Mouse (Mus musculus): ENCODE measurements around the gene 4930469K13Rik.

Gene 4930469K13Rik

DNA sequence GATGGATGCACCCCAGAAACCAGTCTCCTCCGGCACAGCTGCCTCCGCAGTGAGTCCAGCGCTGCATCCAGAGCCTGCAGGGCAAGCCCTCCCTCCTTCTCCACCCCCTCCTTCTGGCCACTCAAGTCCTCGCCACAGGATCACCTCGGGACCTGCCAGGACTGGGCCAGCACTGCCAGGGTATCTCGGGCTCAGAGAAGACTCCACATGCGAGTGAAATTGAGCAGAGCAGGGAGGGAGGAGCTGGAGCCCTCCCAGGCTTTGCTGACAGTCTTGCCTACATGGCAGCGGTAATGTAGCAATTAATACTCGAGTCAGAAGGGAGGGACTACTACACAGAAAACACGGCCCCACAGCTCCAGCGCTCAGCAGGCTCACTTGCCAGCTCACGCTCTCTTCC lies 105.4 kb downstream of the 4930469K13Rik start, which contains the start of gene Kcnip1:
Kcnip1 (minus strand) TSS at position 215 of the 400 bp plus-strand sequence.
- DNase-seq (ENCODE audit: low spot score in 2 of 2): no peak

DNA sequence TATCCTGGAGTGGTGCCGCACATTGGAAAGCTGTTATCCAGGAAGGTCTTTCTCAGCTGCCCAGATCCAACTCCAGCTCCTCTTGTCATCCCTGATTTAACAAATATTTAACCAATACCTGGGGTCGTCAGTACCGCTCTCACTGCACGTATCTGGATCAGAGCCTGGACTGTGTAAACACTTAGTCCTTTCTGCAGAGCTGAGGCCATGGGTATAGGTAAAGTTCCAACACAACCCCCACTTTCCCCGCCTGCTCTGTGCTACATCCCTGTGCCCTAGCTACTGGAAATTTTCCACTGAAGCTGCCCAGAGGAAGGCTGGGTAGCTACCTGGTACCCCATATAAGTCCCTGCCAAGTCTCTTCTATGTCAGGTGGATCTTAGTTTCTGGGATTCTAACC lies 108.4 kb downstream of the 4930469K13Rik start:
- no peak for DNase-seq (ENCODE audit: low spot score in 2 of 2)

DNA sequence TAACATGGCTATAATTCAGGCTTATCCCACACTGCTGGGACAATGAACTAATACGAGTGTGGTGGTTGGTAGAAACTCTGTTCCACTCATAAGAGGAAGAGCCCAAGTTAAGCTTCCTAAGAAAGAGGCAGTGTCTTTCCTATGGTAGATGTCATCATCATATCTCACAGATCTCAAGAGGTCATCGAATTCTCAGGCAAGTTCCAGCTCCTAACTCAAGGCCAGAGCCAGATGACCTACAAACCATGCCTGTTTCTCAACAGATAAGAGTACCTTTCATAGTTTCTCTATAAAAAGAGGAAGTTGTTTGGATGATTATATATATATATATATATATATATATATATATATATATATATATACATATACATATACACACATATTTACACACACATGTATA lies 111.8 kb downstream of the 4930469K13Rik start:
- DNase-seq (ENCODE audit: low spot score in 2 of 2): no peak

DNA sequence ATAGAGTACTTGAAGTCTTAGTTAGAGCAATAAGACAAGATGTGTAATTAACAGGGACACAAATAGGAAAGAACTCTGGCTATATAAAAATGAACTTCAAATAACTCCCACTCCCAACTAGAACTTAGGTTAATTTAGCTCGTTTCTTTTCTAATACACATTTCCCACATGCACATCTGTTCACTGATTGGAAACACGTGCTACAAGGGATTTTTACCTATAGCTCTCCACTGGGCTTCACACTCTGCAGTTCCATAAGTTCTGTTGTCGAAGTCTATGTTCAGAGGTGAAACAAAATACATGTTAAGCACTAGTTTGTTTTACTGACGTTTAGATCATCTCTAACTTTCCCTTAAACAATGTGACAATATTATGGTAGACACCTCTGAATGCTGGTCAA lies 118.2 kb downstream of the 4930469K13Rik start:
- no peak for DNase-seq (ENCODE audit: low spot score in 2 of 2)

DNA sequence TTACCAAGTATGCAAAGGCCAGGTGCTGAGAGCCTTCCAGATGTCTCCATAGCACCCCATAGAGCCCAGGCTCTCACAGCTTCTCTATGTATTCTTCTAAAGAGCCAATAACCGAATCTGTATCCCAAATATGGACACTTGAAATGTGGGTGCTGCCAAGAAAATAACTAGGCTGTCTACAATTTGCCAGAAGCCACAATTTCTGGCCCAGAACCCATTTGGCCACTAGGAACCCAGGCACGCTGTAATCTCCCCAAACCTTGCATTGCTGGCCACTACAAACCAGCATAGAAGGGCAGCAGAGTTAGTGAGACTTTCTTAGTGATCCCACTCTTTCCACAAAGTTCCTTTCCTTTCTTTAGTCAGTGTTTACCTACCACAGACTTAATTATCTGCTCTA lies 123.2 kb downstream of the 4930469K13Rik start:
- peak in 1 of 2 experiments; percentile 6 for DNase-seq (ENCODE audit: low spot score in 2 of 2)

DNA sequence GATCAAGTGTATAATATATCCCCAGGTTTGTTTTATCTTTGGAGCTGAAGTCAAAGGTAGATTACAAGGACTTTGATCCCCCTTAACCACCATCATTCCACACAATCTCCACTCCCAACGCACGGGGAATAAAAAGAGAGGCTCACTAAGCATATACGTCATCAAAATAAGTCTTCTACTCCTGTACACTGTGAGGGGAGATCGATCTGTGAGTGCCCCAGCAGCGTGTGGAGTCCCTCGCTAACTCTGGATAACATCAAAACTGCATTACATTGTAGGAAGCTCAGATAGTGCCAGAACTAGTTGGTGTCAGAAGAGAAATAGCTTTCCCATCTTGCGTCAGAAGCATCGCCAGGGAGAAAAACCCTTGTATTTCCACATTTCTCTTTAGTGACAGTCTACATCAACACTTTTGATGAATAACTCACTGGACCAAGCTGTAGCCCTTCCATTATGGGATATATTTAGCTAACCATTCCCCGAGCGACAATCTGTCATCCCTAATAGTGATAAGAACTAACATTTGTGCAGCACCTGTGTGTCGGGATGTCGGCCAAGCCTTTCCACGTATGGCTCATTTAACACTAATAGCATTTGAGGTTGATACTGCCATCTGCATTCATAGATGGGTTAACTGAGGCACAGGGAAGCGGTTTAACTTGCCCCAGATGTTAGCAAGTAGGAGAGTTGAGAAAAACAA lies 123.9 kb downstream of the 4930469K13Rik start:
- no peak for DNase-seq (ENCODE audit: low spot score in 2 of 2)

DNA sequence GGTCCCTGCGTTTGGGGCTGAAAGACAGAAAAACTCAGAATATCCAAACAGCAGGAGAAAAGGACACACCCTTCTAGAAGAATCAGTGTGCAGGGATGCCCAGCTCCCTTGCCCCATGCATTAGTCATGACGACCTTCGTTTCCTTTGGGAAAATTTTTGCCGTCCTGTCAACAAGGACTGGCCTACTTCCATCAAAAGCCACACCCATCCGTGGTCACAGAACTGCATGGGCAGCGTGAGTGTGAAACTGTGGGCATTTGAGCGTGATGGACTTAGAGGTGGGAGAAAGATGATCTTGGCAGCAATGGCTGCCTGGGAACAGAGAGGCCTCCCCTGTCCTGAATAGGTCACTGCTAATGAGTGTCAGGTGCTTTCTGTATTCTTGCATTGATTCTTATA lies 126.2 kb downstream of the 4930469K13Rik start:
- DNase-seq (ENCODE audit: low spot score in 2 of 2): no peak

DNA sequence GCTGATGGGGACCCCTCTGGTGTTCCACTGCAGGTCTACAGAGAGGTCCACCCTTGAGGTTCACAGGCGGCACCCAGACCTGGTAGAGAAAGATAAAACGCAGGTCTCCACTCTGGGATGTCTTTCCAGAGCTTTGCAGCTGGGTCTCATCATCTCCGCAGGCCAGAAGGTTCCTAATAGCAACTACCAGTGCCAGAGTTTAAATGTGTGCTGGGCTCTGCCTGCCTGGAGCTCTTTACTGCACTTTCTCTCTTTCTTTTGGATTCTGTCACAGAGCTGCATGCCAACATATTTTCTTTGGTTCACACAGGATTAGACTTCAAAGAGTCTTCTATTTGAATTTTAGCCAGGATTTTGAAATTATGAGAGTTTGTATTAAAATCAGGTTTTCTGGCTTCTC lies 129.2 kb downstream of the 4930469K13Rik start:
- DNase-seq (ENCODE audit: low spot score in 2 of 2): no peak

DNA sequence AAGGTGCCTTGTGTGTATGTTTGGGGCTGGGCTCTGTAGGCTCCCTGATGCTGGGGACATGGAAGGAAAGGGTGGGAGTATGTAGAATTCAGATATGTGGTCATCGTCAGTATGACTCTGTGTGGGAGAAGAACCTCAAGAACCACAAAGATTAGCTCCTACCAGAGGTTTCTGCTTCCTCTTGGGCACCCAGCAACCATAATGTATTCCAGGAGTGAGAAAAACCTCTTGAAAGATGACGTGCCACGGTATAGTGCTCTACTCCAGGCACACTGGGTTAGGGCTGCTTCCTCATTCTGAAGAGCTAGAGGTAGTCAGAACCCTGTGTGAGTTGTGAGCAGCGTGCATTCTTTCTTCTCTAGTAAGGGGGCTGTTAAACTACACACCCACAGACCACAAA lies 130.6 kb downstream of the 4930469K13Rik start:
- no peak for DNase-seq (ENCODE audit: low spot score in 2 of 2)

DNA sequence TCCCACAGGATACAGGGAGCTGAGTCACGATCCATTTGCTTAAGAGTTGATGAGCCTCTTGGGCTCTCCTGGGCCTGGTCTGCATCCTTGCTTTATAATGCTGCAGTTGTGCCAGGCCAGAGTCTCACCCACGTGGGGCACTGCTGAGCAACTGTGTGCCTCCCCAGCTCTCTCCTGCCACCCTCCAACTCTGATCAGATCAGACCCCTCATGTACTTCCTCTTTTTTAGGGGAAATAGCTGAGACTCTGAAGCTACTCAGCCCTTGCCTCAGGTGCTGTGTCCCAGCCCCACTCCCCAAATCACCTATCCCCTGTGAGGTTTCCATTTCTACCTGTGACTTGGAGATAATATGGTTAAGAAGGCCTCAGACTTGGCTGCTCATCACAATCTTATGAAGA lies 133.0 kb downstream of the 4930469K13Rik start:
- DNase-seq (ENCODE audit: low spot score in 2 of 2): no peak

DNA sequence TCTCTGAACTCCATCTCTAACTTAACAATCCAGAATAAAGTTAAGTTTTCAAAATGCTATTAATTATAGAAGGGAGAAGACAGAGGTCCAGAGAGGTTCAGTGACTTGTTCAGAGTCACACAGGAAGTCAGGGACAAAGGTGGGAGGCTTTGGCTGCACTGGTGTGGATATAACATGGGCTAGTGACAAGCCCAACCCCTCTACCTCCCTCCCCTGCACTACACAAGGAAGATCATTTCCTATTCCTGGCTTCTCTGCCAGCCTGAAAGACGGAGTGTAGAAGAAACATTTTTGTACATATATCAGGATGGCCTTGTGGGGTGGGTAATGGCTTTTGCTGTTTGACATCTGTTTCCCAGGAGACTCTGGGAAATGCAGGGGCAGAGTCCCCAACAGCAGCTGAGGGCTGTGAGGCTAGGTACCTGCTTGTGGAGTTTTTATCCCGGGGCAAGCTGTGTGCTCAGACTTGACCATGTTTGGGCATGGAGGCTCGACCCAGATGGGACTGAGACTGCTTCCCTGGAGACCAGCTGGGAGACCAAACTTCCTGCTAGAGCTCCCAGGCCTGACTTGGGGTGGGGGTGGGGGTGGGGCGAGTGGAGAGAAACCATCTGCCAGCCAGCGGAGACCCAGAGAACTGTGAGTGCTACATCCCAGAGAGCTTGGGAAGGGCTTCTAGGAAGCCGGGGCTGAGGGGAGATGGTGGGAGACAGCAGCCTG lies 135.5 kb downstream of the 4930469K13Rik start, which contains the start of gene Kcnmb1:
Kcnmb1 (plus strand) TSS at position 326 of the 720 bp plus-strand sequence.
- peak in 1 of 2 experiments; percentile 20 for DNase-seq (ENCODE audit: low spot score in 2 of 2)

DNA sequence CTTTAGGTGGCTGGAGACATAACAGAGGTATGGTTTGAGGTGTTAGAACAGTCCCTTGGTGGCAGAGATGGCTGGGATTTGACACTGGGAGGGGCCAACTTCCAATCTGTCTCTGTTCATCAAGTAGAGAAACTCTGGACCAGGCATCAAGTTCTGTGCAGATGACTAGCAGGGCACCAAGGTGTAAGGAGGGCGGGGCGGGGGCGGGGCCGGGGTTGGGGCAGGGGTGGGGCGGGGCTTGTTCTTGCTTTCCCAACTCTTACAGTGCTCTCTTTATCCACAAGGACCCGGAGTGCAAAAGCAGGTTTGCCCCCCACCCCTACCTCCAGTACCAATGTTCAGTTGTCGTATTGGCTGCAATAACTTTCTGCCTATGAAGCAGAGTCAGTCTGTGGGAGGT lies 136.2 kb downstream of the 4930469K13Rik start:
- DNase-seq (ENCODE audit: low spot score in 2 of 2): no peak

DNA sequence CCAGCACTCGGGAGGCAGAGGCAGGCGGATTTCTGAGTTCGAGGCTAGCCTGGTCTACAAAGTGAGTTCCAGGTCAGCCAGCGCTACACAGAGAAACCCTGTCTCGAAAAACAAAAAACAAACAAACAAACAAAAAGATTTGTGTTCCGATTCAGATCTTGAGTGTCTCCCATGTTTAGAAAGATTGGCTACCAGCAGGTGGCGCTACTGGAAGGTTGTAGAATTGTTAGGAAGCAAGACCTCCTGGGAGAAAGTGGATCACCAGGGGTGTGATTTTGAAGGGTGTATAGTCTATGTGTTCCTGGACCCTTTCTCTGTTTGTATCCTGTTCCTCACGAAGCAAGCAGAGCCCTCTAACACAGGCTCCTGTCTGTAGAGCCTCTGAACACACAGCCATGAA lies 139.6 kb downstream of the 4930469K13Rik start:
- peak in 1 of 2 experiments; percentile 13 for DNase-seq (ENCODE audit: low spot score in 2 of 2)

DNA sequence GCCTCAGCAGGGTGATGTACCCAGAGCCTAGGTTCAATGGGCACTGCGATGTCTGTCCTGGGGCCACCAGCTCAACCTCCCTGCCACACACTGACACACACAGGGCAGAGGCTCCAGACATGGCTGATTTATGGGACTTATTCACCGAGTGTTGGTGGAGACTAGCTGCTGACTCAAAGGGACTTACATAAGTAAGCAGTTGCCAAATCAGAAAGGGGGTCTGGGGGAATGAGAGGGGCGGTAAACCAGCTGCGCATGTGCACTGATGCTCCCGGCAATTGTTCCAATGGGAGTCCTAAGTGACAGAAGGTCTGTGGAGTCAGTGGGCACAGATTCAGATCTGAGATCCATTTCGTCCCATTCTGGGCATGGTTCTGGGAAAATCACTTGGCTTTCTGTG lies 140.8 kb downstream of the 4930469K13Rik start:
- DNase-seq (ENCODE audit: low spot score in 2 of 2): no peak

DNA sequence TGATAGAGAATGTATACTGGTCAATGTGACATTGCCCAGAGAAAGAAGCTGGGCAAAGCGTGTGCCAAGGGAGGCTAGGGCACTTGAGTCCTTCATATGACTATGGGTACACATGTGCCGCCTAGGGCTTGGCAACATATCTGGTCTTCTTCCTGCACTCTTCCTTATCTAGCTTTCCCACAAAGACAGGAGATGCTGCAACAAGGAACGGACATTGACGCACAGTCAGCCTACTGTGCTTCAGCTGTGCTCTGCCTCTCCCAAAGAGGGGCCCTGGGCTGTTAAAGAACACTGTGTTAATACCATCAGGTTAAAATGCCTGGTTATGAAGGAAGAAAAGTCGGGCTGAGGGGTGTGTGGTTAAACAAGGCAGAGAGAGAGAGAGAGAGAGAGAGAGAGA lies 141.7 kb downstream of the 4930469K13Rik start:
- DNase-seq (ENCODE audit: low spot score in 2 of 2): no peak

DNA sequence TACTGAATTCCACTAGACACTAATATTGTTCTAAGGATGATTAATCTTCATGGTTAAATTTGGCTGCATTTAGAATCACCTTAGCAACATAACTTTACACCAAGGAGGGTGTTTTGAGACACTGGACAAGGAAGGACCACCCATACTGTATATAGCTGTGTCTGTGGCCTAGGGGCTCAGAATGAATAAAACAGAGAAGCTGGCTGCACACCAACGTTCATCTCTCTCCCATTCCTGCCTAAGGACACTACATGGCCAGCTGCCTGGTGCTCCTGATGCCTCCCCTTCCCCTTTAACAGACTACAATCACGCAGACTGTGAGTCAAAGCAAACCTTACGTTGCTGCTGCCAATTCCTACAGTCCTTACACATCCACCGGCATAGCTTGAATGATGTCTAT lies 142.4 kb downstream of the 4930469K13Rik start:
- DNase-seq (ENCODE audit: low spot score in 2 of 2): no peak

DNA sequence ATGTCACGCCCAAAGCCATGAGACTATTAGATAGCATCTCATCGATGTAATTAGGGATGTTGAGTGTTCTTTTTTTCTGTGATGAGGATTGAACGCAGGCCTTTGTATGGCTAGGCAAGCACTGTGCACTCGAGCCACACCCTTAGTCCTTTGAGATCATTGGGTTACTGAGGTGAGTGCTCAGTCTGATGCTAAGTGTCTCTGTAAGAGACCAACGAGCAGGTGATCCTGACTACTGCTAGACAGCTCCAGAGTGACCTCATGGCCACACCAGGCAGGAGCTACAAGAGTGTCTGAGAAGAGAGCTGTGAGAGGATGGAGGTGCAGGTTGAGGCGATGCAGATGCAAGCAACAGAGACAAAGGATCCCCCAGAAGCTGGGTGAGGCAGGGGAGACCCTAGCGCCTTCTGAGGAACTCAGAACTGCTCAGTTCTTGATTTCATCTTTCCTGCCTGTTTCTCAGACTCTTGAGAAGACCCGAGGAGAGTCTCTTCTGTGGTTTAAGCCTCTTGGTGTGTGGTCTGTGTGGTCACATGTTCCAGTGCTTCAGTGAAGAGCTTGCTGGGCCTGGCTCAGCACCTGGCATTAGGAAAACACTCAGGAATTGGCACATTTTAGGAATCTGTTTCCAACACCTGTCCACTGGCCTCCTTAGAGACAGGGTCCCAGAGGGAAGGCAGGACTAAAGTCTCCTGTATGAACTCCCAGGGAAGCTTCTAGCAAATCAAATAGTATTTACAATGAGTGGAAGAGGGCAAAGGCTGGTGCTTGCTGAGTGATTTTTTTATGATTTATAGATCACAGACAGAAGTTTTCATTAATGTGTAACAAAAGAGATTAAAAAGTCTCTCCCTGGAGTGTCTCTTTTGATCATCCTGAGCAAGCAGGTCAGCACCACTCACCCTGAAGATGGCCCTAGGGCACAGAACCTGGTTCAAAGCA lies 146.4 kb downstream of the 4930469K13Rik start:
- DNase-seq (ENCODE audit: low spot score in 2 of 2): no peak

DNA sequence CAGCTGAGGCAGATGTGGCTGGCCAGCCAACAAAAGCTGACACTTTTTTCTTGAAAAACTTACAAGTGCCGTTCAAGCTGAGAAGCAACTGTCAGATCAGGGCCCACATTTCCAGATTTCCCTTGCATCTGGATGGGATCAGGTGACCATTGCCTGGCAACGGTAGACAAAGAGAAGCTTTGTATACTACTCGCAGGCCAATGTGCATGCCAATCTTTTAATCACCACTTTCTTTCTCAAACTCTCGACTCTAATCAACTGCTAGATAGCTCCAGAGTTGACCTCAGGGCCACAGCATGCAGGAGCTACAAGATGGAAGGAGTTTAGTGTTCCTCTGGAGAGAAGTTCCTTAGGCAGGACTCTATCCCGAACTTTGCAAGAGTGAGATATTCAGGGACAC lies 147.2 kb downstream of the 4930469K13Rik start:
- no peak for DNase-seq (ENCODE audit: low spot score in 2 of 2)

DNA sequence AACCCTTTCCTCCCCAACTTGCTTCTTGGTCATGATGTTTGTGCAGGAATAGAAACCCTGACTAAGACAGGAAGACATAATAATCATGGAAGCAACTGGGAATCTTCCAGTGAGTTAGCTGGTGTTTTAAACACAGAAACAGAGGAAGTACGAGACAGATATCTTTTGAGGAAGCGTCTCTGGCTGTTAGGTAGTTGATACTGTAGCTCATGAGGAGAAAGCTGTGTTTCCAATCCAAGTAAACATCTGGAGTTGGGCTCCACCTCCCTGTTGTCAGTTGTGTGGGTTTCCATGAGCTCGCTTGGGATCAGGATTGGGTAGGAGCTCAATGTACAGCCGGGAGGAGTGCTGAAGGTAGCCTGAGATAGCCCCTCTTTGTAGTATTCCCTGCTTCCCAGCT lies 151.9 kb downstream of the 4930469K13Rik start:
- DNase-seq (ENCODE audit: low spot score in 2 of 2): no peak

DNA sequence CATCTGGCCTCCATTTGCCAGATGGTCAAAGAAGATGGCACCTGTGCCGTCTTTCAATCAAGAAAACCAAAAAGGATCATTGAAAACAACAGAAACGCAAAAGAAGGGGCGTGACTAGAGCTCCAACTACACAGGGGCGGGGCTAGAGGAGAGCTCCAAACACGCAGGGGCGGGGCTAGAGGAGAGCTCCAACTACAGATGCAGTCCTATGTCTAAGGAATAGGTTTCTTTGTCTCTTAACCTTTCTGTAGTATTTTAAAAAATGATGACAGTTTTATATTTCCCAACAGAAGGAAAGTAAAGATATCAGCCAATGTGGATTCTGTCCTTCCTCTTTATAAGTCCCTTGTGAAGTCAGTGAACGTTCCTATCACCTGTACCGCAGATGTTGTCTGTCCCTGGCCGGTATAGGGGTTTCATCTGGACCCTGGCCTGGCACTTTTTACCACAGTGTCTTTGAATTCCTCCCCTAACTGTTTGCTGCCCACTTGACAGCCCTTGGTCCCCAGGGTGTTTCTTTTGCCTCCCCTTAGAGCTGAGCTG lies 153.5 kb downstream of the 4930469K13Rik start:
- DNase-seq (ENCODE audit: low spot score in 2 of 2): no peak

DNA sequence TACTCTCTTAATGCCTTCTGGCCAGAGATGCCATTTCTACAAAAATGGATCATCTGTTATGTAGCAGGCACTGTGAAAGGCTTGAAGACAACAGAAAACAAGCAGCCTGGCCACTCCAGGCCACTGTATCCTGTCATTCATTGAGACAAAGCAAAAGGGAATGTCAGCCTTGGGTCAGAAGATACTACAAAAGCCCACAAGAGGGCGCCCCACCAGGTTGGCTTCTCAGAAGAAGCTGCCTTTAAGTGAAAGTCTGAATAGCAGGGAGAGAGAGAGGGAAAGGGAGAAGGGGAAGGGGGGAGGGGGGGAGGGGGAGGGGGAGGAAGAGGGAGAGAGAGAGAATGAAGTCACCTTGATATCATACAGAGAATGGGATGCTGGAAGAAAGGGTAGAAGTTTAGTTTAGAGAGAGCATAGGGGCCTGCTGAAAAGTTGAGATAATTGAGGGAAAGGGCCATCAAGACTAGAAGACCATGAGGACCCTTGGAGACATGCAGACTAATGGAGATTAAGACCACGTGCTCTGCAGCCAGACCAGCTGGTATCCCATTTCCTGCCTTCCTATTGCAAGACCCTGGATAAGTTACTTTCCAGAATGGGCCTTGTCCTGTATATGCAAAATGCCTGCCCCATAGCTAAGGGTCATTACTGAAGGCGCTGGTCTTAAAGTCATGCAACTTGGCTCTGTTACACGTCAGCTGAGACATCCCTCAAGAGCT lies 154.1 kb downstream of the 4930469K13Rik start:
- DNase-seq (ENCODE audit: low spot score in 2 of 2): no peak

All from heart, adult 9 months (tissue).